Mouse (Mus musculus): Measurements from ENCODE around the gene Cklf. TPM values are rescaled to one million over a fixed set of nuclear protein-coding genes. Genes with fewer than 3 reads are reported as not detected.

Cklf gene
- 47.6 and 48.8 TPM in 2 replicates for polyA plus RNA-seq (2012; rRNA removed)

DNA sequence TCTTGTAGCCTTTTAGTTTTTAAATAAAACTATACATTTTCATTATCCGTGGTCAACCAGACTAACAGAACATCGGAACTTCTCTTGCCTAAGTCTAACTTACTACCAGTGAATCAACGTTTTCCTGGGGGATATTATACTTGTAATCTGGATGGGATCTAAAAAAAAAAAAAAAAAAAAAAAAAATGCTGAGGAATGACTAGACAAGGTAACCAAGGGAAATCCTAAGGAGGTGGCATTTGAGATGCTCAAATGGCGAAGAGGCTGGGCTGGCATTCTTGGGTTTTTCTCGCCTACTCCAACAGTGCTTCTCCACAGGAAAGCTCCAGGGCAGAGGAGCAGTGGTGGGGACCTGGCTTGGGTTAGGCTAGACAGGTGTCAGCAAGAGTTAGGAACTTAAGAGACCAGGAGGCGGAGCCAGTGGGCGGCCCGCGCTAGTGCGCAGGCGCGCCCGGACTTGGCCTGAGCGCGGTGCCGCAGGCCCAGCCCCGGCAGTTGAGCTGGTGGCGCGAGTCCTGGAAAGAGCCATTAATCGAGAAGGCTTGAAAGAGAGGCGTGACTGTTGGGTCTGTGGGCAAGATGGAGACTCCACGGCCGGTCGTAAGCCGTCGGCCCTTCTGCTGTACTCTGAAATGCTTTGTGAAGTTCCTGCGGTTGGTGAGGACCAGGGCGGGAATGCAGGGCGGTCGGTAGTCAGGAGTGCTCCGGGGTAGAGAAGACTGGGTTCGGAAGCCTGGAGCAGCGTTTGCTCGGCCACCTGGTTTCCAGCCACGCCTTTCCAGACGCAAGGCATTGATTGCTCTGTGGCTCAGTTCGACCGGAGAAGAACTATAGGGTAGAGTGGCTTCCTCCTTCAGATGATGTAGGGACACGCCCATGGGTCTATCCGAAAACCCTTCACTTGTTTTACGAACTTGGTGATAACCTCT lies at the start of gene Cklf:
TSS of gene Cklf (plus strand) at position 423 of the 929 bp plus-strand sequence.

GRCm38 (mm10) chr8:104248276-104248675 lies 2.4 kb upstream of the Cklf start, which contains the start of gene Tk2:
Tk2 (minus strand) TSS chr8:104248558.

DNA sequence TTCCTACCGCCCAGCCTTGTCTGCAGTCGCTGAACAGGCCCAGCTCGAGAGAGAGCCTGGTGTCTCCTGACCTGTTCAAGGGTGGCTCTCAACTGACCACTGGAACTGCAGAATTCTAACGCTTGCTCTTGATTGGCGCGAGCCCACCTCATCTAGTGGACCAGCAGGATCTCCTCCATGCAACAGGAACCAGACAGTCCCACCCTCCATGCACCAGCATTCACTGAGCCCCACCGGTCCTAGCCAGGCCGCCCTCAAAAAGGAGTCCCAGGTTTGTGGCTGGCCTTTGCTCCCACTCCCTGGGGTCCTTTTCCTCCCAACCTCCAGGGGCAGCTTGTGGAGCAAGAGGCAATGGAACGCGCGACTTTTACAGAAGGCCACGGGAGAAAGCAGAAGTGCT lies 42.4 kb downstream of the Cklf start, which contains the start of gene Cmtm2a:
TSS of gene Cmtm2a (minus strand) at position 101 of the 400 bp plus-strand sequence.

GRCm38 (mm10) chr8:104309441-104310155 lies 58.9 kb downstream of the Cklf start, which contains the start of the genes Gm45711 and Cmtm1:
Gm45711 (minus strand) TSS chr8:104310081.
Cmtm1 (minus strand) TSS chr8:104310145.

Other genes starting within 250 kb of the Cklf start
- 29.5 and 38.4 TPM in 2 replicates for gene Cdh5, start 149.2 kb upstream of the Cklf start, polyA plus RNA-seq (2012; rRNA removed)
- 10.2 and 12.3 TPM in 2 replicates for gene Bean1, start 80.4 kb upstream of the Cklf start, polyA plus RNA-seq (2012; rRNA removed)
- 35.7 and 37.4 TPM in 2 replicates for gene Tk2, start 2.3 kb upstream of the Cklf start, polyA plus RNA-seq (2012; rRNA removed)
- gene Cmtm2a, start 42.3 kb downstream of the Cklf start, polyA plus RNA-seq (2012; rRNA removed) = not detected in 2 replicates
- not detected in 2 replicates for gene Gm45711, start 59.2 kb downstream of the Cklf start, polyA plus RNA-seq (2012; rRNA removed)
- gene Cmtm1, start 59.3 kb downstream of the Cklf start, polyA plus RNA-seq (2012; rRNA removed) = not detected in 2 replicates
- not detected in 2 replicates for gene Gm11020, start 70.7 kb downstream of the Cklf start, polyA plus RNA-seq (2012; rRNA removed)
- not detected in 2 replicates for gene Cmtm2b, start 71.4 kb downstream of the Cklf start, polyA plus RNA-seq (2012; rRNA removed)
- 49.4 and 80.1 TPM in 2 replicates for gene Cmtm3, start 88.5 kb downstream of the Cklf start, polyA plus RNA-seq (2012; rRNA removed)
- 17.2 and 17.3 TPM in 2 replicates for gene Cmtm4, start 144.9 kb downstream of the Cklf start, polyA plus RNA-seq (2012; rRNA removed)
- gene Dync1li2, start 192.2 kb downstream of the Cklf start, polyA plus RNA-seq (2012; rRNA removed) = 106 and 111 TPM in 2 replicates

All from central nervous system, embryonic 14 days (tissue).